Mouse (Mus musculus) kidney, postnatal 4 days (tissue): Measurements from ENCODE around the gene Cfap161.

ENCODE experiments used
- DNase-seq, 2 experiments: peaks; one replicate each; pipeline ENCODE4 v3.0.0; 2021; ENCODE audit warnings: mixed read lengths in 2 of 2

The Cfap161 gene

DNA sequence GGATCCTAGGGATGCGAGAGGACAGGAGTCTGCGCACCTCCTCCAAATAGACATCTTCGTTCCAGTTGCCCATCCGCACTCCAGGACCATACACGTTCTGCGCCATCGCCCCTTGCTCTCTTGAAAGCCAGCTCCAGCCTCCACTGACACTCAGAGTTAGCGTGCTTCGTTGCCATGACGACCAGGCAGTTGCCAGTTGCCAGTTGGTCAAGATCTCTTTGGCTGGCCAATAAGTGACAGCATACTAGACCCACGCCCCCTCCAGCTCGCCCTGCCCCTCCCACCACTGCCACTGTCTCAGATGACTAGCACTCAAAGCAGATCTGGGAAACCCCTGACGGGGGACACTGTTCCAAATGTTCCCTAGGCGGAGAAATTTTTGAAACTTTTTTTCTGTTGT lies at the start of gene Cfap161:
TSS of gene Cfap161 (minus strand) at position 176 of the 400 bp plus-strand sequence.
- DNase-seq: peak; percentile 80 to 86

- peak in 1 of 2 experiments; percentile 11 for DNase-seq
These were observed 48.0 kb upstream of the Cfap161 start for GRCm38 (mm10) chr7:83842486-83843259.

DNA sequence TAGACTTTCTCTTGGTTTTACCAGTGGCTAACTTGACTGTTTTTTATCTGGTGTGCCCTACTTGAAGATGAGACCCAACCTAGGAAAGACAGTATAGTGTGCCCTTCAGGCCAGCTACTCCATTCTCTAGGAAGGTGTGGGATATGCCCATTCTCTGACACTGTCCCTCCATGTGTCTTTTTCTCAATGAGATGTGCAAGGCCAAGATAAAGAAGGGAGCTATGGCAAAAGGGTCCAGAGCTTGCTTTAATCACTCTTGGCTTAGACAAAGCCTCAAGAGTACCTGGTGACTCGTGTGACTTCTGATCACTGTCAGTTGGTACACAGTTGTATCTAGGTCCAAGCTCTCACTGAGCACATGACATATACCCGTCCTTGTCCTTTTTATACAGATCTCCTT lies 45.4 kb upstream of the Cfap161 start:
- DNase-seq: no peak

DNA sequence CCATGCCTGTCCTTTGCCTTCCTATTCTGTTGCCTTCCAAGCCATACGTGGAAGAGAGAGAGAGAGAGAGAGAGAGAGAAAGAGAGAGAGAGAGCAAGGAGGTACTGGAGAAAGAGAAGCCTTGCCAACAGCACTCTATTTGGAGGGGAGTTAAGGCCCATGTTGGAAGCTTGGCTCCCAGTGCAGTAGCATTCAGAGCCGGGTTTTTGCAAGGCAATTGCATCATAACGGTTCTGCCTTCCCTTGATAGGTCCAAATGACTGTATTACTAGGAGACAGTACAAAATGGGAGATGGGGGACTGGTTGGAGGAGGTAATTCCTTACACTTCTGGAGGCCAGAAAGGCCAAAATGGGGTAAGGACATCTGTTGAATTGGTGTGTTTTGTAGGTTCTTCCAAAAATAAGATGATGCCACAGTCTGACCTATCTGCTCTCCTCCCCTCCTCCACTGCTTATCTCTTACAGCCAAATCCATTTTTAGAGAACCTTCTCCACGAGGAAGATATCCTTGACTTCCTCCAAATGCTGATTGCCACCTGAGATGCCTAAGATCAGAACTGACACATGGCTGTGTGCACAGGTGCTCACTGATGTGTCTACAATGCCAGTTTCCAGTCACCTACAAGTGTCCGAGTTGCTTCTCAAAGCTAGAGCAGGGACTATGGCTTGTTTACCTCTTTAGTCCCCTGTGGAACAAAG lies 44.0 kb upstream of the Cfap161 start:
- DNase-seq: no peak

GRCm38 (mm10) chr7:83829355-83829754 lies 34.7 kb upstream of the Cfap161 start:
- no peak for DNase-seq

DNA sequence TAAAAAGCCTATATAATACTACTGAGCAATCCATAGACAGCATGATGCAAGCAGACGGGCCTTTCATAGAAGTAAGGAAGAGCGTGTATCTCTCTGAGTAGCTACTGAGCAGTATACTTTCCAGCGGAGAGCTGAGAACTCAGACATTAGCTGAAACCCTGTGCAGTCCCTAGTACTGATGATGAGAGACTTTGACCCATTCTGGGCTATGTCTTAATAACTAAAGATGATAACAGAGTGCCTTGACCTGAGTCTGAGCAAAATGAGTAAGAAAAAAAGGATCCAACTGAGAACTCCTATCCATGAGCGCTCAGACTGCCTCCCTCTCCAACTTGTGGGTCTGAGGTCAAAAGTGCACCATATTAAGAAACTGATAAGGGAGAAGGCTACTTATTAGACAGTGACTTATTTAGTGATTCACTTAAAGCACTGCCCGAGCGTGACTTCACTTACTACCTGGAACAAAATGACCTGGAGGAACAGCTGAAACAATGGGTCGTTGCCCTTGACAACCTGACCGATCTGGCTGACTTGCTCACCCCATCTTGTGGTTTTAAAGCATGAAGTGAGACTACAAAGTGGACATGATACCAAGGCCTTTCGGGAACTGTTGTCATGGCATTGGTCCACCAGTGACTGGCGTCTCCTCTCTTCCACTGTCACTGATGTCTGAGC lies 32.9 kb upstream of the Cfap161 start:
- DNase-seq: peak in 1 of 2 experiments; percentile 10

GRCm38 (mm10) chr7:83826808-83827207 lies 32.1 kb upstream of the Cfap161 start:
- no peak for DNase-seq

DNA sequence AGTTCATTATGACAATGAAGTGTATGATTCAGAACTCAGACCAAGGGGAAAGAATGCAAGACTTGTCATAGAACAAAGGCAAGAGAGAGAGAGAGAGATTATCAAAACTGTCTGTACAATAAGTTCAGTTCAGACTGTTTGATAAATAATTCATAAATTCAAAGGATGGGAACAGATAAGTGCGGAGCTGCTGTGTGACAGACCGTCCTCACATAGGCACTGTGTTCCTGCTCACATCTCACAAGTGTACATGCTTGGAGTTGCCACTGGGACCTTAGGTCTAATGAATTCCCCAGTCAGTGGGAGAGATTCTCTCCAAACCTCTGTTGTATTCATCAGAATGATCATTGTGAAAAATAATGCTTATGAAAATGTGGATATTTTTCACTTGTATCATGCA lies 27.3 kb upstream of the Cfap161 start:
- DNase-seq: no peak

GRCm38 (mm10) chr7:83816886-83817285 lies 22.2 kb upstream of the Cfap161 start:
- DNase-seq: no peak

DNA sequence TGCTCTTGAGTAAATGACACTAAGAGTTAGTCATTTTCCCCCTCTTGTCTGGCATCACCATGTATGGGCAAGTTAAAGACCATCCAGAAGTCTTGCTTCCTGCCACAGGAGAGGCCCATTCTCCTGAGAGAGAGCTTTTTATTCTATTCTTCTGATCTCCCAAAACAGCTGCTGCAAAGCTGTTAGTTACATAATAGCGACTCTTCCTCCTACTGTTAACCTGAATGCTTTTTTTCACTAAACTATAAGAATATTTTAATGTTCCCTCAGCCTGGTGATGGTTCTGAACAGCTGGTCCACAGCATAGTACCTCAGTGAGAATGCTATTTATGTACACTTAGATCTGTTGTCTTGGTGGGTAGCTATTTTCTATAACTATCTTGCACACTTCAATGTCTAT lies 21.0 kb upstream of the Cfap161 start:
- no peak for DNase-seq

DNA sequence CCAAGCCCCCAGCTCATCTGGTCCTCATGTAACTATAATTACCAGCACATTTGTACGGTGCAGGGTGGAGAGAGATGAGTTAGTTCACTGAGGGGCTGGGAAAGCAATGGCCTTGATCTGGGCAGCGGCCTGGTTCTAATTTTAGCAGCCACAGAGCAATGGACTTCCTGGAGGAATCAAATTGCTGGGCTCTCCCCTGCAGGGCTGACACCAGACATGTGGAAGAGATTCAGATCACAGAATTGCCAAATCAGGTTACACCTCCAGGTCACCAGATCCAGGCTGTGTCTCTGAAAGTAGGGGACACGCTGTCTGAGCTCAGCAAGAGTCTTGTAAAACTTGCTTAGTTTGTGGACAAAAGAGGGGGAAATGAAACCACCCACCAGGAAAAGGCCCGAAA lies 19.3 kb upstream of the Cfap161 start:
- peak; percentile 34 to 64 for DNase-seq

DNA sequence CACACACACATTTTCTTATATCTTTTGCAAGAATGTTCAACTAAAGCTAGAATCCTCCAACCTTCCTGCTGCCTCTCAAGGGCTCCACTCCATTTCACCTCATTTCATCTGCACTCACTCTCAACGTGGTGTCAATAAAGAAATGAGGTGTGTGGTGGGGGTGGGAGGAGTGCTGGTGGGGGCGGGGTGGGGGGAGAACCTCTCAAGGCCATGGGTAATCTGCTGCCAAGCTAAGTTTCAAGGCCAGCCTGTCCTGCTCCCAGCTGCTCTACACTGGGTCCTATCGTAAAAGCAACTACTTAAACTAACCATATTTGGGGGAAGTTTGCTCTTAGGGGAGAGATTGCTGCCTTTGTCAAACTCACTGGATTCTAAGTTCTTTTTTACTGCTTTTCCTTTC lies 18.8 kb upstream of the Cfap161 start:
- DNase-seq: no peak

GRCm38 (mm10) chr7:83813016-83813415 lies 18.3 kb upstream of the Cfap161 start:
- no peak for DNase-seq

DNA sequence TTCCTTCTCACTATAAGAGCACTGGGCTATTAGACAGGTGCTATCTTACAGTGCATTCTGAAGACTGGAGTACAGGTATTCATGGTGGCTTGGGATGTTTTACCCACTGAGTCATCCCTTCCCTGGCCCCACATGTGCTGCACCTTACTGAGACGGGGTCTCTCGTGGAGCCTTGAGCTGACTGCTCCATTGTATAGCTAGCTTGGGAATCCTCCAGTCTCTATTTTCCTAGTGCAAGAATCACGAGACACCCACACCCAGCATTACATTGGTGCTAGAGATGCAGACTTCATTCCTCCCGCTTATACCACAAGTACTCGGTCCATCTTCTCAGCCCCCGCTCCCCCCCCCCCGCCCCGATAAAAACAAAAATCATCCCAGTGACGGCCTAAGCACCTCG lies 17.9 kb upstream of the Cfap161 start:
- DNase-seq: no peak

- no peak for DNase-seq
These were observed 17.2 kb upstream of the Cfap161 start for GRCm38 (mm10) chr7:83811916-83812315.

- DNase-seq: no peak
These were observed 16.8 kb upstream of the Cfap161 start for GRCm38 (mm10) chr7:83811461-83811860.

DNA sequence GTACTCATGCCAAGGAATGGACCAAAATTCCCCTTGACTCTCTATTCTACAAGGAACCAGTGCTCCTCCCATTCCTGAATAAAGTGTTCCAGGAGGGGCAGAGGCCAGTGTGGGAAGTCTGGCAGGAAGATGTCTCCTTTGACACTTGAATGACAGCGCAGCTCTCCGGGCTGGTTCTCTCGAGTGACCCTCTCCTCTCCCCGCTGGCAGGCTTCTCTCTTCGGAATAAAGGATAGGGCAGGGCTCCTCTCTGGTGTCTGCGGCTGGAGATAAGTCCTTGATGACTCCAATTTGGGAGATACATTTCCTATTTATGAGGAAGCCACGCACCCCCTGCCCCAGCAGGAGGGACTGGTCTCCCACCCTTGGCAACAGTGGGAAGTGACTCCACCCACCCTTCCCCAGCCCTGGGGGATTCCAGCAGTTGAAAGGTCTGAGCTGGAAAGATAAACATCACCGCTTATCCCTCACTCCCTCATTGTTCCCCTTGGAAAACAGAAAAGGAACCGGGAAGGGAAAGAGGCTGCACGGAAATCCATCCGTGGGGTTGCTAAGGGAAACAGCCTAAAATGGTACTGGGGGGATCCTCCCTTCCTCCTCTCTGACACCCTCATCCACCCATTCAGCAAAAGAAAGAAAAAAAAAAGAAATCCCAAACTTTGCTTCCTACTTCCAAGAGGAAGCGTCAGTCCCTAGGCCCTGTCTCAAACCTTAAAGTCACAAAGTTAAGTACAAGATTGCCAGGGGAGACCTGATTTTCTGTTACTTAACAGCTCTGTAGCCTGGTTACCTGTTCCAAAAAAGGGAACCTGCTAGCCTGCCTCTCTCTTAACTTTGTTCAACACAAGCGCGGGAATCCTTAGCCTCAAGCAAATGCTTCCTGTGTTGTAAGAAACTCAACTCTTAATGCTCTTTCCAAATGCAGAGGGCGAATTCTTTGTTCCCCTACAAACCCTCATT lies 15.7 kb upstream of the Cfap161 start:
- DNase-seq: peak; percentile 50 to 69

GRCm38 (mm10) chr7:83809715-83810114 lies 15.0 kb upstream of the Cfap161 start:
- no peak for DNase-seq

- peak; percentile 35 to 60 for DNase-seq
These were observed 14.4 kb upstream of the Cfap161 start for GRCm38 (mm10) chr7:83809060-83809459.

- no peak for DNase-seq
These were observed 12.3 kb upstream of the Cfap161 start for GRCm38 (mm10) chr7:83806934-83807333.

- DNase-seq: no peak
These were observed 9.1 kb upstream of the Cfap161 start for GRCm38 (mm10) chr7:83803777-83804176.

- peak in 1 of 2 experiments; percentile 33 for DNase-seq
These were observed 7.8 kb upstream of the Cfap161 start for GRCm38 (mm10) chr7:83802509-83802908.
